Comparison of ENCODE assay signal across 8 mouse cellular contexts in the genomic region with DNA sequence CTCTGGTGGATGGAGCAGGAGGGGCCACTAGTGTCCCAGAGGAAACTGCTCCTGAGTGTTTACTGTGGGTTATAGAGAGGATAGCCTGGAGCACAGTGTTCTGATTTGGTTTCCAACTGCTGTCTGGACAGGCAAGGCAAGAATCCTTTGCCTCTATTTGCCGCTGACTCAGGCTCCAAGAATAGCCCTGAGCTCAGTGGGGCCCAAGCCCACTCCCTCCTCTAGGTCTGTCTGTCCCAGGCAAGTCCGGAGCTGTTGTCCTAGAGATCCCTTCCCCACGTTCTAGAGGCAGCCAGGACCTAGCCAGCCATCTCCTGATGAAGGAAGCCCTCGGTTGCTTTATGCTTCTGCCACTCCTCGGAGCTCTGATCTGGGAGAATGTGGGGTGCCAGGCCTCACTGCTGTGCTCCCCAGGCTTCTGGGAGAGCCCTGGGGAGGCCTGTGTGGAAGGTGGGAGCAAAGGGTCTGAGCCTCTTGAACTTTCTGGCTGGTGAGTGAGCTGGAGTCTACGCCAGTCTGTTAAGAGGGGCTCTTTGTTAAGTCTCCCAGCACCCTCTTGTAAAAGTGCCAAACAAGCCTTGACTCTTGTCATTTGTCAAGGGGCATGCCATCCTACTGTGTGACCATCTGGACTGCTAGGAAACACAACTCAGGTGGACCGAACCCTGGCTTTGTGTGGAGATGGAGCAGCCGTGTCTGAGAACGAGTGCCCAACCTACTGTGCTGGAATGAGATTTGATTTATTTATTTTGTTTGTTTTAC. TPM values are rescaled to one million over a fixed set of nuclear protein-coding genes. Genes with fewer than 3 reads are reported as not detected.
DNase-seq lines count a peak whose midpoint lies in the region; ATAC-seq and TF ChIP-seq lines count a peak whose summit lies in the region.

No protein-coding gene starts in this region.

- DNase-seq in cerebellum, adult 18-20 months: peak; percentile 34 to 39
- no peak for DNase-seq in cerebellum, adult 11-12 months
- no peak for DNase-seq in kidney, postnatal 4 days
- DNase-seq in embryonic facial prominence, embryonic 10.5 days (ENCODE audit: low spot score): no peak
- DNase-seq in heart, postnatal 4 days: peak; percentile 48
- no peak for DNase-seq in ovary, adult 18-20 months (ENCODE audit: low spot score)

- no peak for ATAC-seq in kidney, embryonic 14.5 days (ENCODE audit: low FRiP score, low TSS enrichment)
- ATAC-seq in intestine, postnatal 0 days: no peak

- H3K27me3 ChIP-seq in kidney, embryonic 14.5 days (ENCODE audit: control insufficient read depth, insufficient read depth, low read length): peaks cover 8% of the 10 kb centered on the region; the same call in 1 of the 2 replicates
- H3K27me3 ChIP-seq in embryonic facial prominence, embryonic 10.5 days (replicated peaks; ENCODE audit: low read depth, poor library complexity, severe bottlenecking): peaks cover 33% of the 10 kb centered on the region
- H3K27me3 ChIP-seq in intestine, postnatal 0 days (replicated peaks; ENCODE audit: control insufficient read depth, insufficient read depth, low read length): 0 out of 2 replicates have a peak, but pooled peaks cover 7% of the 10 kb centered on the region

- no peak overlapping the region for H3K9ac ChIP-seq in kidney, embryonic 14.5 days (ENCODE audit: low read depth, low read length)
- no peak overlapping the region for H3K9ac ChIP-seq in intestine, postnatal 0 days (ENCODE audit: low read depth, low read length)

- peaks cover 8% of the 10 kb centered on the region; the same call in 1 of the 2 replicates for H3K4me1 ChIP-seq in kidney, embryonic 14.5 days (ENCODE audit: control insufficient read depth, insufficient read depth, low read length)
- peaks cover 57% of the 10 kb centered on the region for H3K4me1 ChIP-seq in embryonic facial prominence, embryonic 10.5 days
- H3K4me1 ChIP-seq in intestine, postnatal 0 days (replicated peaks; ENCODE audit: control insufficient read depth, insufficient read depth, low read length): no peaks in the 10 kb centered on the region

- TF ChIP-seq CTCF in intestine, postnatal 0 days (IDR thresholded peaks at IDR 0.05; ENCODE audit: low read depth): no peak

- H3K4me3 ChIP-seq in kidney, embryonic 14.5 days (ENCODE audit: low read length): no peak overlapping the region
- H3K4me3 ChIP-seq in embryonic facial prominence, embryonic 10.5 days: peak overlapping the region; percentile 25; the same call in 1 of the 2 replicates
- H3K4me3 ChIP-seq in intestine, postnatal 0 days (ENCODE audit: low read depth, low read length): no peak overlapping the region

- WGBS in kidney, embryonic 14.5 days: 86% methylated on average over 9 of the region's 9 CpGs
- 88% methylated on average over 9 of the region's 9 CpGs for WGBS in embryonic facial prominence, embryonic 10.5 days
- WGBS in intestine, postnatal 0 days: 87% methylated on average over 9 of the region's 9 CpGs

- peaks cover 50% of the 10 kb centered on the region for H3K36me3 ChIP-seq in kidney, embryonic 14.5 days (ENCODE audit: control insufficient read depth, insufficient read depth, low read length)
- peaks cover 64% of the 10 kb centered on the region for H3K36me3 ChIP-seq in embryonic facial prominence, embryonic 10.5 days (replicated peaks)
- peaks cover 58% of the 10 kb centered on the region for H3K36me3 ChIP-seq in intestine, postnatal 0 days (ENCODE audit: control insufficient read depth, insufficient read depth)

- no peak overlapping the region for H3K4me2 ChIP-seq in kidney, embryonic 14.5 days (replicated peaks; ENCODE audit: low read depth, low read length)
- no peak overlapping the region for H3K4me2 ChIP-seq in intestine, postnatal 0 days (replicated peaks; ENCODE audit: low read depth)

- H3K9me3 ChIP-seq in kidney, embryonic 14.5 days (ENCODE audit: control insufficient read depth, low read length): no peaks in the 10 kb centered on the region
- no peaks in the 10 kb centered on the region for H3K9me3 ChIP-seq in embryonic facial prominence, embryonic 10.5 days
- H3K9me3 ChIP-seq in intestine, postnatal 0 days (ENCODE audit: control insufficient read depth): no peaks in the 10 kb centered on the region

- H3K27ac ChIP-seq in kidney, embryonic 14.5 days (ENCODE audit: low read depth, low read length): peak overlapping the region; percentile 66; the same call in 1 of the 2 replicates
- H3K27ac ChIP-seq in embryonic facial prominence, embryonic 10.5 days (replicated peaks): peak overlapping the region; percentile 76
- no peak overlapping the region for H3K27ac ChIP-seq in intestine, postnatal 0 days (ENCODE audit: low read depth, low read length)

RNA-seq across cellular contexts. Expression of gene Col7a1, which starts 3.2 kb away (rescaled TPM):
- polyA plus RNA-seq in kidney, embryonic 14.5 days (2014; fragmentation: Nextera tagmentation; extraction: Ambion mirVana): 3.5 and 5.4 TPM in 2 replicates
- 1.1 and 2.0 TPM in 2 replicates for polyA plus RNA-seq in embryonic facial prominence, embryonic 10.5 days (2016; fragmentation: Nextera tagmentation; extraction: Ambion mirVana)
- 1 to 10 TPM in 1 of 2 experiments, under 1 TPM in 1; 0.81 to 1.3 TPM for total RNA-seq in heart, postnatal 4 days (2021)
- 1.9 and 3.1 TPM in 2 replicates for polyA plus RNA-seq in intestine, postnatal 0 days (2015; fragmentation: Nextera tagmentation; extraction: Ambion mirVana)

RNA-seq across cellular contexts. Expression of gene Uqcrc1, which starts 13.7 kb away (rescaled TPM):
- polyA plus RNA-seq in kidney, embryonic 14.5 days (2014; fragmentation: Nextera tagmentation; extraction: Ambion mirVana): 482 and 520 TPM in 2 replicates
- polyA plus RNA-seq in embryonic facial prominence, embryonic 10.5 days (2016; fragmentation: Nextera tagmentation; extraction: Ambion mirVana): 488 and 506 TPM in 2 replicates
- 1,000 to 10,000 TPM; 1,397 to 1,461 TPM for total RNA-seq in heart, postnatal 4 days (2021)
- 557 and 585 TPM in 2 replicates for polyA plus RNA-seq in intestine, postnatal 0 days (2015; fragmentation: Nextera tagmentation; extraction: Ambion mirVana)

RNA-seq across cellular contexts. Expression of gene Ucn2, which starts 35.7 kb away (rescaled TPM):
- polyA plus RNA-seq in kidney, embryonic 14.5 days (2014; fragmentation: Nextera tagmentation; extraction: Ambion mirVana): 0.24 TPM in 1 of 2 replicates, not detected in the other
- not detected in 2 replicates for polyA plus RNA-seq in embryonic facial prominence, embryonic 10.5 days (2016; fragmentation: Nextera tagmentation; extraction: Ambion mirVana)
- total RNA-seq in heart, postnatal 4 days (2021): not detected
- not detected in 2 replicates for polyA plus RNA-seq in intestine, postnatal 0 days (2015; fragmentation: Nextera tagmentation; extraction: Ambion mirVana)

RNA-seq across cellular contexts. Expression of gene Tmem89, which starts 35.7 kb away (rescaled TPM):
- polyA plus RNA-seq in kidney, embryonic 14.5 days (2014; fragmentation: Nextera tagmentation; extraction: Ambion mirVana): not detected in 2 replicates
- polyA plus RNA-seq in embryonic facial prominence, embryonic 10.5 days (2016; fragmentation: Nextera tagmentation; extraction: Ambion mirVana): not detected in 2 replicates
- total RNA-seq in heart, postnatal 4 days (2021): not detected
- polyA plus RNA-seq in intestine, postnatal 0 days (2015; fragmentation: Nextera tagmentation; extraction: Ambion mirVana): 0.21 TPM in 1 of 2 replicates, not detected in the other

RNA-seq across cellular contexts. Expression of gene Pfkfb4, which starts 41.4 kb away (rescaled TPM):
- 6.4 and 10.1 TPM in 2 replicates for polyA plus RNA-seq in kidney, embryonic 14.5 days (2014; fragmentation: Nextera tagmentation; extraction: Ambion mirVana)
- polyA plus RNA-seq in embryonic facial prominence, embryonic 10.5 days (2016; fragmentation: Nextera tagmentation; extraction: Ambion mirVana): 10.0 and 12.2 TPM in 2 replicates
- 1 to 10 TPM; 3.4 TPM for total RNA-seq in heart, postnatal 4 days (2021)
- polyA plus RNA-seq in intestine, postnatal 0 days (2015; fragmentation: Nextera tagmentation; extraction: Ambion mirVana): 43.1 and 48.3 TPM in 2 replicates

Comparison
In these comparisons a context has a peak if more than half of its experiments do, and no peak if none do; other contexts are left out.
1. DNase-seq: peak in cerebellum, adult 18-20 months (2 of 2) and heart, postnatal 4 days (single experiment); none in cerebellum, adult 11-12 months (single experiment), kidney, postnatal 4 days (0 of 2), embryonic facial prominence, embryonic 10.5 days (single experiment) and ovary, adult 18-20 months (single experiment).